Mouse (Mus musculus): ENCODE results near the gene Rftn1.

Gene Rftn1

GRCm38 (mm10) chr17:50037882-50038665 is 152.4 kb downstream of the Rftn1 start:
- no peak for ATAC-seq (ENCODE audit: insufficient number of reproducible peaks, low FRiP score, low TSS enrichment)

- ATAC-seq (ENCODE audit: insufficient number of reproducible peaks, low FRiP score, low TSS enrichment): no peak
Observed at GRCm38 (mm10) chr17:50037416-50037815, 153.1 kb downstream of the Rftn1 start.

- no peak for ATAC-seq (ENCODE audit: insufficient number of reproducible peaks, low FRiP score, low TSS enrichment)
Observed at GRCm38 (mm10) chr17:50036751-50037385, 153.6 kb downstream of the Rftn1 start.

- ATAC-seq (ENCODE audit: insufficient number of reproducible peaks, low FRiP score, low TSS enrichment): no peak
Observed at GRCm38 (mm10) chr17:50033698-50034097, 156.8 kb downstream of the Rftn1 start.

GRCm38 (mm10) chr17:50031548-50032491 is 158.7 kb downstream of the Rftn1 start:
- ATAC-seq (ENCODE audit: insufficient number of reproducible peaks, low FRiP score, low TSS enrichment): no peak

GRCm38 (mm10) chr17:50025651-50026050 is 164.8 kb downstream of the Rftn1 start:
- ATAC-seq (ENCODE audit: insufficient number of reproducible peaks, low FRiP score, low TSS enrichment): no peak

GRCm38 (mm10) chr17:50025173-50025626 is 165.3 kb downstream of the Rftn1 start:
- no peak for ATAC-seq (ENCODE audit: insufficient number of reproducible peaks, low FRiP score, low TSS enrichment)

GRCm38 (mm10) chr17:50021400-50021799 is 169.1 kb downstream of the Rftn1 start:
- ATAC-seq (ENCODE audit: insufficient number of reproducible peaks, low FRiP score, low TSS enrichment): no peak

- peak; percentile 57 for ATAC-seq (ENCODE audit: insufficient number of reproducible peaks, low FRiP score, low TSS enrichment)
Observed at GRCm38 (mm10) chr17:50020211-50021001, 170.1 kb downstream of the Rftn1 start.

- ATAC-seq (ENCODE audit: insufficient number of reproducible peaks, low FRiP score, low TSS enrichment): no peak
Observed at GRCm38 (mm10) chr17:50019819-50020210, 170.7 kb downstream of the Rftn1 start.

- ATAC-seq (ENCODE audit: insufficient number of reproducible peaks, low FRiP score, low TSS enrichment): no peak
Observed at GRCm38 (mm10) chr17:50019090-50019489, 171.4 kb downstream of the Rftn1 start.

GRCm38 (mm10) chr17:50014708-50015107 is 175.8 kb downstream of the Rftn1 start:
- ATAC-seq (ENCODE audit: insufficient number of reproducible peaks, low FRiP score, low TSS enrichment): no peak

GRCm38 (mm10) chr17:50013848-50014247 is 176.6 kb downstream of the Rftn1 start:
- no peak for ATAC-seq (ENCODE audit: insufficient number of reproducible peaks, low FRiP score, low TSS enrichment)

- ATAC-seq (ENCODE audit: insufficient number of reproducible peaks, low FRiP score, low TSS enrichment): no peak
Observed at GRCm38 (mm10) chr17:50010096-50010495, 180.4 kb downstream of the Rftn1 start.

- no peak for ATAC-seq (ENCODE audit: insufficient number of reproducible peaks, low FRiP score, low TSS enrichment)
Observed at GRCm38 (mm10) chr17:50006721-50007351, 183.6 kb downstream of the Rftn1 start.

GRCm38 (mm10) chr17:50006338-50006720 is 184.1 kb downstream of the Rftn1 start:
- ATAC-seq (ENCODE audit: insufficient number of reproducible peaks, low FRiP score, low TSS enrichment): no peak

GRCm38 (mm10) chr17:50003156-50003555 is 187.3 kb downstream of the Rftn1 start:
- ATAC-seq (ENCODE audit: insufficient number of reproducible peaks, low FRiP score, low TSS enrichment): 0 out of 2 replicates have a peak, but pooled peaks have one; percentile 11

- peak; percentile 77 for ATAC-seq (ENCODE audit: insufficient number of reproducible peaks, low FRiP score, low TSS enrichment)
Observed at GRCm38 (mm10) chr17:50002171-50002570, 188.3 kb downstream of the Rftn1 start.

- no peak for ATAC-seq (ENCODE audit: insufficient number of reproducible peaks, low FRiP score, low TSS enrichment)
Observed at GRCm38 (mm10) chr17:50001754-50002153, 188.7 kb downstream of the Rftn1 start.
